Mouse (Mus musculus) embryonic fibroblast, embryonic 13.5 days (primary cell): ENCODE data around the gene Plac8. TPM values are rescaled to one million over a fixed set of nuclear protein-coding genes. Genes with fewer than 3 reads are reported as not detected.
A peak's percentile ranks its signal among the peaks of the same experiment; 100 is the strongest.

Experiments
- H3K27ac ChIP-seq: 2 replicates; pipeline ENCODE4 v1.5.1; 2012; ENCODE audit warnings: low read length, control low read depth, inconsistent platforms; ENCODE audit not compliant: insufficient read depth
- H3K4me1 ChIP-seq: 2 replicates; pipeline ENCODE4 v1.6.1; 2011; ENCODE audit warnings: low read length; ENCODE audit not compliant: control insufficient read depth, insufficient read depth
- H3K4me3 ChIP-seq: 2 replicates; pipeline ENCODE4 v1.5.1; 2011; ENCODE audit warnings: mild to moderate bottlenecking, control low read depth, low read length; ENCODE audit not compliant: insufficient read depth
- CTCF ChIP-seq: IDR thresholded peaks from 2 replicates; pipeline ENCODE4 v1.5.1; 2011; ENCODE audit warnings: mild to moderate bottlenecking, control low read depth, low read length, moderate library complexity, borderline replicate concordance; ENCODE audit not compliant: insufficient read depth
- POLR2A ChIP-seq: IDR thresholded peaks from 2 replicates; pipeline ENCODE4 v1.6.1; 2011; ENCODE audit warnings: low read depth, mild to moderate bottlenecking, control low read depth, low read length, moderate library complexity
- polyA plus RNA-seq: library from polyadenylated mRNA; stranded (reverse); fragments of >200 nt; gene quantifications from 2 replicates; pipeline ENCODE4 v1.2.4, GENCODE M21; 2011; ENCODE audit warnings: low read depth; ENCODE audit not compliant: missing spikeins, insufficient read length

Plac8 gene
- polyA plus RNA-seq, 1 experiment: 43.8 TPM

DNA sequence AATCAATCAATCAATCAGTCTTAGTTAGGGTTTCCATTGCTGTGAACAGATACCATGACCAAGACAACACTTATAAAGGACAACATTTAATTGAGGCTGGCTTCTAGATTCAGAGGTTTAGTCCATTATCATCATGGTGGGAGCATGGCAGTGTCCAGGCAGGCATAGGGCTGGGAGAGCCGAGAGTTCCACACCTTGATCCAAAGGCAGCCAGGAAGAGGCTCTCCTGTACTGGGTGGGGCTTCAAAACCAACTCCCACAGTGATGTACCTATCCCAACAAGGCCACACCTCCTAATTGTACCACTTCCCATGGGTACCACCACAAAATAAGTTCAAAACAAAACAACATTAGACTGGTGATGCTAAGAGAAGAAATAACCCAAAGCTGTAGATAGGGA lies 21.9 kb downstream of the Plac8 start:
- H3K4me1 ChIP-seq: no peaks in the 10 kb centered on the region
- TF ChIP-seq CTCF: no peak
- TF ChIP-seq POLR2A: no peak
- no peak overlapping the region for H3K4me3 ChIP-seq
- H3K27ac ChIP-seq: no peak overlapping the region

DNA sequence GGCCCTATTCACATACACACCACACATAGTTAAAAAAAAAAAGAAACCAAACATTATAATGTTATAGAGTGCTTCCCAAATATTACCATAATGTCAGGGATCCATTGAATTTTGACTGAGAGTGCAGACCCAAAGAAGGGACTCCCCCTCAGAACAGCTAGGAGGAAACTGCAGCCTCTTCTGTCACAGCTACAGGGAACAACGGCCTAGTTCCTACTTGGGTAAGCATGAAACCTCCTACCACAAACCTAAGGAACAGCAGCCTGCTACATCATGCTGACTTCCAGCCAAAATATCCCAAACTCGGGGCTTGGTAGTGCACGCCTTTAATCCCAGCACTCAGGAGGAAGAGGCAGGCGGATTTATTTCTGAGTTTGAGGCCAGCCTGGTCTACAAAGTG lies 22.7 kb downstream of the Plac8 start:
- TF ChIP-seq POLR2A (no peak), CTCF (no peak)
- H3K27ac ChIP-seq: no peak overlapping the region
- no peaks in the 10 kb centered on the region for H3K4me1 ChIP-seq
- no peak overlapping the region for H3K4me3 ChIP-seq

DNA sequence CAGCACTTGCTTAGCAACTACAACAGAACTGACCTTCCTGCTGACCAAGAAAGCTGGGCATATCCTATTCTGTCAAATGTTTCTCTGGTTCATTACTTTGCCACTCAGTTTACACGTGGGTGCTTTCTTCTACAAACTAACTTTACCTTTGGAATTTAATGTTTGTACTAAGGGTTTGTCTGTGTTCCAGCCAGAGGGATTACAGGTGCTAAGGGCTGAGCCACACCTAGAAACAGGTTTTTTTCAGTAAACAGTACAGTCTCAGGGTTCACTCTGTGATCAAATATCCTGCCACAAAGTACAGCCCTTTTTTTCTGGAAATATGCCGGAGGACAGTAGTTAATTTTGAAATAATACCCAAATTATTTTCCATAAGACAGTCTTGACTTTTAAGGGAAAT lies 23.8 kb downstream of the Plac8 start:
- TF ChIP-seq POLR2A (no peak), CTCF (no peak)
- Histone ChIP-seq H3K27ac (no peak overlapping the region), H3K4me3 (no peak overlapping the region), H3K4me1 (no peaks in the 10 kb centered on the region)

DNA sequence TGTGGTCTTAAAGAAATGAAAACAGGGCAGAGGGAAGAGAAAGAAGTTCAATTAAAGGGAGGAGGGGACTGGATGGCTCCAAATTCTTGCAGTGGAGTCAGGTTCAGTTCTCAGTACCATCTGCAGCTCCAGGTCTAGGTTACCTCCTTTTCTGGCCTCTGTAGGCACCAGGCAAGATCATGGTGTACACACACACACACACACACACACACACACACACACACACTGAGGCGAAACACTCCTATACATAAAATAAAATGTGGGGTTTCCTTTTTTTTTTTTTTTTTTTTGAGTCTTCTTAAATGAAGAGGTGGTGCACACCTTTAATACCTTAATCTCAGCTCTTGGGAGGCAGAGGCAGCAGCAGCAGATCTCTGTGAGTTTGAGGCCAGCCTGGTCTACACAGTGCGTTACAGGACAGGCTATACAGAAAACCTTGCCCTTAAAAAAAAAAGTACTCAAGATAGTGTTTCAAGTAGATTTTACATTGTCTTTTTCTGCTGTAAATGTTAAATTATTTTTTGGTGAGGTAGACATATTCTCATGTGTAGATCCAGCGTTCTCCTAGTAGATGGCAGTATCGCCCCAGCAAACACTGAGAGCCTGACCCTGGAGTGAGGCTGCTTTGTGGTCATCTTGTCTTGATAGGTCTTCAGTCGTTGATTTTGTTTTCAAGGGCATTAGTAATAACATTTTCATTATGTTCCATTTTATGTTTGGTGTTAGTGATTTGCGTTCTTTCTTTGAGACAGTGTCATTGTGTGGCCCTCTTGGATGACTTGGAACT lies 25.6 kb downstream of the Plac8 start:
- Histone ChIP-seq H3K27ac (no peak overlapping the region), H3K4me1 (no peaks in the 10 kb centered on the region), H3K4me3 (no peak overlapping the region)
- no peak for TF ChIP-seq POLR2A
- TF ChIP-seq CTCF: peak; percentile 10; the same call in 1 of the 2 replicates

DNA sequence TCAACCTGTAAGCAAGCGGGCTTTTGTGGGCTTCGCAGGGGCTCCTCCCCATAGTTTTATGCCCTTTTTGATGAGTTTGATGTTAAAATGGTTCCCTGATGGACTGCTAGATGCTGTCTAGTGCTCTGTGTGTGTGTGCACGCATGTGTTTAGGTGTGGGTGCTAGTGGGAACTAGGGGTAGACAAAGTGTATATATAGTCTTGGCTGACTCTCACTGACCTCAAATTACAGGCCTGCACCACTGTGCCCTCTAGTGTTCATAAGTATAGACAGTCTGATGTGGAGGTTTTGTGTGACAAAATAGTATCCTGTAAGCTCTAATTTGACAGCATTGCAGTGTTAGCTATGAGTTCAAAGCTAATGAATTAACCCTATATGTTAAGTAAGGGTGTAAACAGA lies 35.4 kb downstream of the Plac8 start:
- TF ChIP-seq CTCF (no peak), POLR2A (no peak)
- no peaks in the 10 kb centered on the region for H3K4me1 ChIP-seq
- no peak overlapping the region for H3K27ac ChIP-seq
- H3K4me3 ChIP-seq: no peak overlapping the region

DNA sequence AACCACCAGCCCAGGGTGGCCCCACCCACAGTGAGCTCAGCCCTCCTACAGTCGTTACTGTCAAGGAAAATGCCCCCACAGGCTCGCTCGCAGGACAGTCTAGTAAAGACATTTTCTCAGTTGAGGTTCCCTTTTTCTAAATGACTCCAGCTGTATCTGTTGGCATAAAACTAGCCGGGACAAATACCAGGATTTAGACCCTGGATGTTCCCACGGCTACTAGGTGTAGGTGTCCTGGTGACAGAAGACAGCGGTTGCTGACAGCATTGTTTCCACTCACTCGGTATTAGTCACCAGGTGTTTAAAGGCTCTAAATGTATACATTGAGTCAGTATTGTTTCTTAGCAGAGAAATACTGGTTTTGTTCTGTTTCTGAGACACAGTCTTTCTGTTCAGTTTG lies 36.2 kb downstream of the Plac8 start:
- no peak overlapping the region; the same call in 1 of the 2 replicates for H3K27ac ChIP-seq

DNA sequence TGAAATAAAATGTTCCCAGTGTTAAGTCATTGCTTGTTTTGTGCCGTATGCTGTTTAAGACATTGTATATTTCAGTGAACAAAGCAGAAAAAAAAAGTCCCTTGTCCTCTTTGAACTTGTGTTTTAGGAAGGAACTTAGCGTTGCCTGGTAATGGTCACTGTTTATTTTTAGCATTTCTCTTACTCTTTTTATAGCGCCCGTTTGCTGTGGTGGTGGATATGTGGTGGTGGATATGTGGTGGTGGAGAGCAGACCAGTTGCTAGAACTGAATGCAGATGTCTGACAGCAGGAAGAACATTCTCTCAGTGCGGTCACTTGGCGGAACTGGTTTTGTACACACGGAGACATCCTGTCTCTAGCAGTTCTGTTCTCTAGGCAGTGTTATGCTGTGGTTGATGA lies 45.9 kb downstream of the Plac8 start:
- no peak overlapping the region for H3K27ac ChIP-seq
- H3K4me1 ChIP-seq: no peaks in the 10 kb centered on the region
- no peak overlapping the region for H3K4me3 ChIP-seq
- TF ChIP-seq POLR2A (no peak), CTCF (no peak)

More for the DNA sequence above, 36.2 kb downstream of the Plac8 start:
- Histone ChIP-seq H3K4me1 (no peaks in the 10 kb centered on the region), H3K4me3 (no peak overlapping the region)
- TF ChIP-seq POLR2A (no peak), CTCF (no peak)

DNA sequence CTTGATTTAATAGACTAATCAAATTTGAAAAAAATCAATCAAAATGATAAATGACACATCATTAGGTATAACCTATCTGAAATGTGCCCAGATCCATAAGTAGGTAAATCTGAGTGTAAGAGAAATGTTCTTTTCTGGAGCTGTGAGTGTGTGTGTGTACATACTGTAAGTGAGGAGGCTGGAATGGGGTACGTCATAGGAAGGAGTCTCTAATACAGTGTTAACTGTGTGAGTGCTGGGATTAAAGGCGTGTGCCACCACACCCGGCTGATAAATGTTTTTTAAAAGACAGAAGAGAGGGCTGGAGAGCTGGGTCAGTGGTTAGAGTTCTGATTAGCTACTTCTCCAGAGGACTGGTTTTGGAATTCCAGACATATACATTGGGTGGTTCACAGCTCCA lies 46.4 kb downstream of the Plac8 start:
- Histone ChIP-seq H3K4me3 (no peak overlapping the region), H3K4me1 (no peaks in the 10 kb centered on the region), H3K27ac (no peak overlapping the region)
- TF ChIP-seq CTCF (no peak), POLR2A (no peak)

DNA sequence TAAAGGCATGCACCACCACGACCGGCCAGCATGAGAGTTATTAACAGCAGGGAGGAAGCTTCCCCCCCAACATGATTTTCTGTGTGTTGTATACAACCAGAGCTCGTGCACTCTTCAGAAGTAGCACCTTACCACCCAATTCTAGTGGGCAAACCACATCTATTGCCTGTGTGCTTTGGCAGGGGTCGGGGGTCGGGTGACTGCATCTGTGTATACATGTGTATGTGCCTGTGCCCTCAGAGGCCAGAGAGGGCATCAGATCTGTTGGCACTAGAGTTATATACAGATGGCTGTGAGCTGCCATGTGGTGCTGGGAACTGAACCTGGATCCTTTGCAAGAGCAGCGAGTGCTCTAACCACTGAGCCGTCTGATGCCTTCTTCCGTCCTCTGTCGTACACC lies 47.1 kb downstream of the Plac8 start:
- H3K27ac ChIP-seq: no peak overlapping the region
- peaks cover 2% of the 10 kb centered on the region; the same call in 1 of the 2 replicates for H3K4me1 ChIP-seq
- H3K4me3 ChIP-seq: no peak overlapping the region
- TF ChIP-seq CTCF (no peak), POLR2A (no peak)

DNA sequence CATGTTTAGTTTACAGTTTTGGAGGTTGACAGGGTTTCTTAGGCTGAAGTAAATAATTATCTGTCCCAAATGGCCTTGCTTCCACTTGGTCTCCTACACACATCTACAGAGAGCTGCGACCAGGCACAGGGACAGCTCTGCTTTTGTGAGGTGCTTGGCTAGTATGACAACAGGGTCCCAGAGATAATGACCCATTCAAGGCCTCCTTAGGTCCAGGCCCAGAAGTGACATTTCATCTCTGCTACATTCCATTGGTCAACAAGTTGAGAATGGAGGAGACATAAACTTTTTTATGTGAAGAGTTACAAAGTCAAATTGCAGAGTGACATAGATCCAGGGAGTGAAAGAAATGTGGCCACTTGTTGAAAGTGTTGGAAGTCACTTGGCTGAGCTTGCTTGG lies 48.7 kb downstream of the Plac8 start:
- H3K4me3 ChIP-seq: no peak overlapping the region
- TF ChIP-seq POLR2A (no peak), CTCF (no peak)
- peaks cover 2% of the 10 kb centered on the region; the same call in 1 of the 2 replicates for H3K4me1 ChIP-seq

DNA sequence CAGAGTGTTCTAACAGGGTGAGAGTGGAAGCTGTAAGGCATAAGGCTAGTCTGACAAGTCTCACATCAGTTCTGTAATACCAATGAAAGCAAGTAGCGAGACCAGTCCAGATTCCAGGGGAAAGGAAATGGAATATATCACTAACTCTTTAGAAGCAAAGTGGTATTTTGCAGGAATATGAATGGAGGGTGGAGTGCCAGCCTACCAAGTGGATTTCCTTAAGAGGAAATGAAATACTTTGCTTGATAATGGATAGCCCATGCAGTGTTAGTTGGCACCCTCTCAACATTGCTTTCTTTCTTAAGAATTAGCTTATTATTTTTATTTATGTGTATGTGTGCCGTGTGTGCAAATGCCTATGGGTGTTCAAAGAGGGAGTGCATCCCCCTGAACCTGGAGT lies 51.8 kb downstream of the Plac8 start:
- no peak for TF ChIP-seq CTCF
- TF ChIP-seq POLR2A: no peak
- peaks cover 2% of the 10 kb centered on the region; the same call in 1 of the 2 replicates for H3K4me1 ChIP-seq
- H3K27ac ChIP-seq: no peak overlapping the region
- peak overlapping the region; percentile 19 for H3K4me3 ChIP-seq

More for the DNA sequence above, 48.7 kb downstream of the Plac8 start:
- H3K27ac ChIP-seq: no peak overlapping the region
